Mouse (Mus musculus): Measurements from ENCODE around the gene Stt3b.
"Not testable (repeated sequence)": the region's sequence is repeated elsewhere in the genome, so short reads cannot be mapped to it uniquely, and the experiment has no call there.

Stt3b gene

GRCm38 (mm10) chr9:115318621-115319375 lies 8.6 kb upstream of the Stt3b start:
- no peak for DNase-seq (ENCODE audit: low spot score)

- DNase-seq (ENCODE audit: low spot score) = no peak
Measured at GRCm38 (mm10) chr9:115317049-115317448, 6.8 kb upstream of the Stt3b start.

DNA sequence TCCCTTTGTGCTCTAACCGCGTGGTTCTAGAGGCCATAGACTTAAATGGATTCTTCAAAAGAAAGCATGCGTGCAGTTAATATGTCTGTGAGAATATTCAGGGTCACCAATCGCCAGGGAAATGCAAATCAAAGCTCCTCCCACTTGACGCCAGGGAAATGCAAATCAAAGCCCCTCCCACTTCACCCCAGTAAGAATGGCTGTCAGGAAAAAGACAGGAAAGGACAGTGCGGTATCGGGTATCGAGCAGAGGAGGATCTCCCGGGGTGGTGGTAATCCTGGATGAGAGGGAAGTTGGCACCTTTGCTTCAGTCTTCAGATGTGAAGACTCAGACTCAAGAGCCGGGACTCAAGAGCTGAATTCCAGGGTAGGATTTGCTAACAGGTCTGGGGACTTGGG lies 4.3 kb upstream of the Stt3b start:
- DNase-seq (ENCODE audit: low spot score) = peak; percentile 87

DNA sequence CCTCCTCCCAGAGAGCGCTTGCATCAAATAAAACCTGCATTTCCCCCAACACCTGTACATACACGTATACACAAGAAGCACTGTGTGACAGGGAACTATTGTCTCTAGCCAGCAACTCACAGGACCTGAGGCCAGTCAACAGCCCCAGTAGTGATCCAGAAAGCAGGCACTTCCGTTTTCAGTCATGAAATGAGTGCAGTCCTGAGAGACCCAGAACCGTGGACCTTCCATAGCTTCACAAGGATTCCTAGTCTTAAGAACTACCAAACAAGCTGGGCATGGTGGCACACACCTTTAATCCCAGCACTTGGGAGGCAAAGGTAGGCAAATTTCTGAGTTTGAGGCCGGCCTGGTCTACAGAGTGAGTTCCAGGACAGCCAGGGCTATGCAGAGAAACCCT lies 3.6 kb upstream of the Stt3b start:
- no peak for DNase-seq (ENCODE audit: low spot score)

GRCm38 (mm10) chr9:115311223-115311520 lies 951 bp upstream of the Stt3b start:
- peak; percentile 75 for DNase-seq (ENCODE audit: low spot score)

DNA sequence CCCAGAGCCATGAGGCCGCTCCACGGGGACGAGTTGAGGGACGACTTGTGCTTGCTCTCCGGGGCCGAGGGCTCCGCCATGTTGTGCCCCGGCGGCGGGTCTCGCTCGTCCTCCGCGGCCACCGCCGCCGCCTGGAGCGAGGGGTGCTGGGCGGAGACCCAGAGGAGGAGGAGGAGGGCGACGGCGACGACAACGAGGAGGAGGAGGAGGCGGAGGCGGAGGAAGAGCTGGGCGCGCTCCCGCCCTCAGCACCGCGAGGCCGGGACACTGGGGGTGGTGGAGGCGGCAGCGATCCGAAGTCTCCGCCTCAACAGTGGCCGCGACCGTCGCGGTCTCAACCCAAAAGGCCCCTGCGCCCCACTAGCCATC lies 260 bp downstream of the Stt3b start:
- no peak for DNase-seq (ENCODE audit: low spot score)

GRCm38 (mm10) chr9:115309381-115309971 lies 745 bp downstream of the Stt3b start:
- DNase-seq (ENCODE audit: low spot score) = peak; percentile 47

GRCm38 (mm10) chr9:115308941-115309380 lies 1.3 kb downstream of the Stt3b start:
- peak; percentile 58 for DNase-seq (ENCODE audit: low spot score)

- DNase-seq (ENCODE audit: low spot score) = peak; percentile 53
Measured at GRCm38 (mm10) chr9:115308401-115308800, 1.8 kb downstream of the Stt3b start.

DNA sequence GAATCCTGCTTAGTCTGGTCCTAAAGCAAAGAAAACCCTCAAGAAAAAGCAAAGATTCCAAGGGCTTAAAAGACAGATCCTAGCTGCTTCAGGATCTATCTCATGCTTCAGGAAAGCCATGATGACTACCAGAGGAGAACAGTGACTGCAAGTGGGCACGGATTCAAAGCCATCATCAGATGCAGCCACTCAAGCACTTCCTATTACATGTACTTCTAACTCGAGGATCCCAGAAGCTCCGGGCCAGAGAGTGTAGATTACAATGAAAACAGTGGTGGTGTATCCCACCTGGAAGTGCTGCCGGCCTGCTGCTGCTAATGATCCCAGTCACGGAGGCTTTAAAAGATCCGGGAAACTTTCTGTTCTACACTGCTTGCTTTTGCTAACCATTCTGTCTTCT lies 4.0 kb downstream of the Stt3b start:
- DNase-seq (ENCODE audit: low spot score) = no peak

DNA sequence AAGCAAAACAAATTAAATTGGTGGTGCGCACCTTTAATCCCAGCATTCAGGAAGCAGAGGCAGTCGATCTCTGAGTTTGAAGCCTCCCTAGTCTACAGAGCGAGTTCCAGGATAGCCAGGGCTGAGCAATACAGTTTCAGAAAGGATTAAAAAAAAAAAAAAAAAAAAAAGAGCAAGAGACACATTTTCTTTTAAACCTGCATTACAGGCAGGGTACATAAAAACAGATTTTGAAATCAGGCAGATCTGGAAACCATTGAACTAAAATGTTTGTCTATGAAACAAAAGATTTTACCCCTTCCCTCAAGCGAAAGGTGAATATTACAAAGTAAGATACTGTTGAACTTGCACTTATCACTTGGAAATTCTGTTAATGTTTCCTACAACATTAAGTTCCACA lies 6.1 kb downstream of the Stt3b start:
- DNase-seq (ENCODE audit: low spot score) = no peak

DNA sequence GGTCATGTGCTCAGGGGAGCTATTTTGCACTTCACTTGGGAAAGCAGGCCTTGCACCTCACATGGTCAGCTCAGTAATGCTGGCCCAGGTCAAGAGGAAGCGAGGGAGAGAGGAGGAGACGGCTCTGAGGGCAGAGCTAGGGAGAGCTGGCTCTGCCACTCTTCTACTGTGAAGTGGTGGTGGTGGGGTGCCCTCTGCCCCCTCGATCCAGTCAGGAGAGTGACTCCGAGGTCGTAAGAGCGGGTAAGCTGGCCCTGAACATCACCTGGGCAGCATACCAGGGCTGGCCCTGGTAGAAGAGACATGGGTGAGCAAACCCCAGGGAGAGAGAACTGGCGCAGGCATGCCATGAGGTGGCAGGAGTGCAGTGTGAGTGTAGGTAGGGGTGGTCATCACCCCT lies 8.6 kb downstream of the Stt3b start:
- no peak for DNase-seq (ENCODE audit: low spot score)

- DNase-seq (ENCODE audit: low spot score) = no peak
Measured at GRCm38 (mm10) chr9:115301002-115301579, 9.1 kb downstream of the Stt3b start.

GRCm38 (mm10) chr9:115296738-115297137 lies 13.5 kb downstream of the Stt3b start:
- no peak for DNase-seq (ENCODE audit: low spot score)

- no peak for DNase-seq (ENCODE audit: low spot score)
Measured at GRCm38 (mm10) chr9:115293920-115294594, 16.2 kb downstream of the Stt3b start.

DNA sequence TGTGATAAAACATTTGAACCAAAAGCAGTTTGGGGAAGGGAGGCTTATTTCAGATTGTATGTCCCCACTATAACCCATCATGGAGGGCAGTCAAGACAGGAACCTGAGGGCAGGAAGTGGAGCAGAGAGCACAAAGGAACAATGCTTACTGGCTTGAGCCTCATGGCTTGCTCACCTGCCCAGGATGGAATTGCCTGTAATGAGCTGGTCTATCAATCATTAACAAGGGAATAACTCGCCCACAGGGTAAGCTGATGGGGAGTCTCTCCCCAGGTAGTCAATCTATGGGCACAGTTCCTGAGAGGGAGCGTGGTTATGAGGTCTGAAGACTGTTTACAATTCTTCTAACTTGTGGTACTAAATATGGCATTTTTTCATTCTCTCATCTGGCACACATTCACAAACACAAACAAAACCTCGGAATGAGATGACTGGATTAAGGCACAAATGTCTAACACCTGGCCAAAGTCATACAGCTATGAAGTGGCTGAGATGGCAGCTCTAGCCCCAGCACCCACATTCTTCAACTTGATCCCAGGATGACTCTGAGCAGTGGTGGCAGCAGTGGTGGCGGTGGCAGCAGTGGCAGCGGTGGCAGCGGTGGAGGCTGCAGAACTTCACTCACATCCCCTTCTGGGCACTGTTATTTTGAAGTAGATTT lies 22.3 kb downstream of the Stt3b start:
- no peak for DNase-seq (ENCODE audit: low spot score)

DNA sequence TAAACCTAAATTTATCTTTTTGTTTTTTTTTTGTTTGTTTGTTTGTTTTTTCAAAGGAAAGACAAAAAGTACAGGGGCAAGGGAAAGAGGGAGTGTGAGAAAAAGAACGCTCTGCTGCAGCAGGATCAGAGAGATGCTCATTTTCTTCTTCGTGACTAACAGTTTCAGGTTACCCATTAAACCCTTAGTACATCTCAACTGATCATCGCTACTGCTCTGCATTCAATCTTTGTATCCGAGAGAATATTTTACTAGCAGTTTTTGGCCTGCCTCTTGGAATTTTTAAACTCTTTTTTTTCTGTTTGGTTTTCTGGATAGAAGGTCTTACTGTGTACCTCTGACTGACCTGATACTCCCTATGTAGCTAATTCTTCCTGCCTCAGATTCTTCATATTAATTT lies 25.8 kb downstream of the Stt3b start:
- no peak for DNase-seq (ENCODE audit: low spot score)

GRCm38 (mm10) chr9:115283403-115283802 lies 26.8 kb downstream of the Stt3b start:
- DNase-seq (ENCODE audit: low spot score) = no peak

GRCm38 (mm10) chr9:115278641-115279040 lies 31.6 kb downstream of the Stt3b start:
- no peak for DNase-seq (ENCODE audit: low spot score)

DNA sequence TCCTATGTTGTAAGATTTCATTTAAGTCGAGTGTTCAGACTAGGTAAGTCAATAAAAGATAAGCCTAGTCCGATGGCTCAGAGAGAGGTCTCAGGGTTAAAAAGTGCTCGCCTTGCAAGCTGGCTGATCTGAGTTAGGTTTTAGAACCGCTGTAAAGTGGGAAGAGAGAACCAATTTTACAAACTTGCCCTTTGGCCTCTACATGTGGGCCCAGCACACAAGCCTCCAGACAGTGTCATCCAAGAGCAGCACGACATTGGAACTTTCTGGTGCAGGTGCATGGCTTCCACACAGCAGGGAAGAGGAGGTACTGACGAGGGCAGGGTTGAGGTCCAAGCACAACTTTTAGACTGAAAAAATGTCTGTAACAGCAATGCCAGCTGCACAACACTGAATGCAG lies 35.4 kb downstream of the Stt3b start:
- no peak for DNase-seq (ENCODE audit: low spot score)

DNA sequence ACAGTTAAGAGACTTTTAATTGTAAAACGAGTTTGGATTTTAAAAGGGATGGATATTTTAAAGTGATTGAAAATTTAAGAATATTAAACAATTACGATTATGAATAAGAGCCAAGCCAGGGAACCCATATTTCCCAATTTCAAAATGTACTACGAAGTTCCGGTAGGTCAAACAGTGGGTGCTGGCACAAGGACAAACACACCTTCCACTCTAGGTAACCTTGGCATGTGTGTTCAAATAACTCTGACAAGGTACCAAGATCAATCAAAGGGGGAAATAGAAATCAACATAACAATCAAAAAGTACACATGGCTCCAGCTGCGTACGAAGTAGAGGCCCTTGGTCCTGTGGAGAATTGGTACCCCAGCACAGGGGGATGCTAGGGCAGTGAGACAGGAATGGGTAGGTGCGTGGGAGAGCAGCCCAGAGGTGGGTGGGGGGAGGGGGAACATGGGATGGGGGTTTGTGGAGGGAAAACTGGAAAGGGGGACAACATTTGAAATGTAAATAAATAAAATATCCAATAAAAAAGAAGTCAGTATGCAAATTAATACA lies 37.0 kb downstream of the Stt3b start:
- no peak for DNase-seq (ENCODE audit: low spot score)

GRCm38 (mm10) chr9:115272451-115272850 lies 37.8 kb downstream of the Stt3b start:
- DNase-seq (ENCODE audit: low spot score) = not testable (repeated sequence)

Measured in embryo, embryonic 10.5 days (tissue).